Mouse (Mus musculus): ENCODE data around the gene Rbfox1. TPM values are rescaled to one million over a fixed set of nuclear protein-coding genes. Genes with fewer than 3 reads are reported as not detected.

The Rbfox1 gene
- total and polyA plus RNA-seq, 3 experiments, result not detected

GRCm38 (mm10) chr16:6503573-6504331 lies 618.6 kb downstream of the Rbfox1 start:
- no peaks in the 10 kb centered on the region for H3K36me3 ChIP-seq (replicated peaks)
- H3K9me3 ChIP-seq (replicated peaks), result no peaks in the 10 kb centered on the region
- ATAC-seq (ENCODE audit: extremely low read depth, insufficient number of reproducible peaks, low FRiP score, poor library complexity, severe bottlenecking), result no peak
- H3K4me1 ChIP-seq (ENCODE audit: insufficient read depth, low read depth, low read length), result no peaks in the 10 kb centered on the region
- no peak overlapping the region for H3K4me3 ChIP-seq (ENCODE audit: low read depth, low read length)
- DNase-seq (ENCODE audit: low spot score), result no peak
- no peaks in the 10 kb centered on the region for H3K27me3 ChIP-seq (ENCODE audit: insufficient read depth, low read length)
- TF ChIP-seq GATA2 (IDR thresholded peaks at IDR 0.05; ENCODE audit: borderline replicate concordance, low read depth, low read length) (no peak), TAL1 (conservative IDR thresholded peaks at IDR 0.05; ENCODE audit: low read depth, low read length) (no peak), GATA1 (IDR thresholded peaks at IDR 0.05; ENCODE audit: borderline replicate concordance, low read length) (no peak), POLR2AphosphoS5 (IDR thresholded peaks at IDR 0.05; ENCODE audit: insufficient replicate concordance, low read depth, low read length) (no peak), CTCF (IDR thresholded peaks at IDR 0.05; ENCODE audit: low read depth, low read length) (no peak)

- no peak for DNase-seq (ENCODE audit: low spot score)
- H3K27me3 ChIP-seq (ENCODE audit: insufficient read depth, low read length), result no peaks in the 10 kb centered on the region
- H3K9me3 ChIP-seq (replicated peaks), result no peaks in the 10 kb centered on the region
- ATAC-seq (ENCODE audit: extremely low read depth, insufficient number of reproducible peaks, low FRiP score, poor library complexity, severe bottlenecking), result no peak
- H3K4me3 ChIP-seq (ENCODE audit: low read depth, low read length), result no peak overlapping the region
- H3K36me3 ChIP-seq (replicated peaks), result no peaks in the 10 kb centered on the region
- TF ChIP-seq POLR2AphosphoS5 (IDR thresholded peaks at IDR 0.05; ENCODE audit: insufficient replicate concordance, low read depth, low read length) (no peak), GATA1 (IDR thresholded peaks at IDR 0.05; ENCODE audit: borderline replicate concordance, low read length) (no peak), TAL1 (conservative IDR thresholded peaks at IDR 0.05; ENCODE audit: low read depth, low read length) (no peak), CTCF (IDR thresholded peaks at IDR 0.05; ENCODE audit: low read depth, low read length) (no peak), GATA2 (IDR thresholded peaks at IDR 0.05; ENCODE audit: borderline replicate concordance, low read depth, low read length) (no peak)
- H3K4me1 ChIP-seq (ENCODE audit: insufficient read depth, low read depth, low read length), result no peaks in the 10 kb centered on the region
Observed at GRCm38 (mm10) chr16:6508924-6509323, 623.8 kb downstream of the Rbfox1 start.

- Histone ChIP-seq H3K4me1 (ENCODE audit: insufficient read depth, low read depth, low read length) (no peaks in the 10 kb centered on the region), H3K27me3 (ENCODE audit: insufficient read depth, low read length) (no peaks in the 10 kb centered on the region)
- ATAC-seq (ENCODE audit: extremely low read depth, insufficient number of reproducible peaks, low FRiP score, poor library complexity, severe bottlenecking), result no peak
Observed at GRCm38 (mm10) chr16:6519474-6519873, 634.3 kb downstream of the Rbfox1 start.

GRCm38 (mm10) chr16:6525507-6526170 lies 640.5 kb downstream of the Rbfox1 start:
- TF ChIP-seq GATA1 (IDR thresholded peaks at IDR 0.05; ENCODE audit: borderline replicate concordance, low read length) (no peak), POLR2AphosphoS5 (IDR thresholded peaks at IDR 0.05; ENCODE audit: insufficient replicate concordance, low read depth, low read length) (no peak), CTCF (IDR thresholded peaks at IDR 0.05; ENCODE audit: low read depth, low read length) (no peak), GATA2 (IDR thresholded peaks at IDR 0.05; ENCODE audit: borderline replicate concordance, low read depth, low read length) (no peak), TAL1 (conservative IDR thresholded peaks at IDR 0.05; ENCODE audit: low read depth, low read length) (no peak)
- DNase-seq (ENCODE audit: low spot score), result no peak
- no peak for ATAC-seq (ENCODE audit: extremely low read depth, insufficient number of reproducible peaks, low FRiP score, poor library complexity, severe bottlenecking)

More at GRCm38 (mm10) chr16:6519474-6519873, 634.3 kb downstream of the Rbfox1 start:
- Histone ChIP-seq H3K9me3 (replicated peaks) (peaks cover 3% of the 10 kb centered on the region; the same call in 1 of the 2 replicates), H3K4me3 (ENCODE audit: low read depth, low read length) (no peak overlapping the region), H3K36me3 (replicated peaks) (no peaks in the 10 kb centered on the region)
- TF ChIP-seq TAL1 (conservative IDR thresholded peaks at IDR 0.05; ENCODE audit: low read depth, low read length) (no peak), CTCF (IDR thresholded peaks at IDR 0.05; ENCODE audit: low read depth, low read length) (no peak), POLR2AphosphoS5 (IDR thresholded peaks at IDR 0.05; ENCODE audit: insufficient replicate concordance, low read depth, low read length) (no peak), GATA2 (IDR thresholded peaks at IDR 0.05; ENCODE audit: borderline replicate concordance, low read depth, low read length) (no peak), GATA1 (IDR thresholded peaks at IDR 0.05; ENCODE audit: borderline replicate concordance, low read length) (no peak)
- DNase-seq (ENCODE audit: low spot score), result no peak

GRCm38 (mm10) chr16:6531459-6531858 lies 646.3 kb downstream of the Rbfox1 start:
- no peaks in the 10 kb centered on the region for H3K36me3 ChIP-seq (replicated peaks)
- ATAC-seq (ENCODE audit: extremely low read depth, insufficient number of reproducible peaks, low FRiP score, poor library complexity, severe bottlenecking) (no peak), DNase-seq (ENCODE audit: low spot score) (no peak)
- H3K27me3 ChIP-seq (ENCODE audit: insufficient read depth, low read length), result no peaks in the 10 kb centered on the region
- H3K4me1 ChIP-seq (ENCODE audit: insufficient read depth, low read depth, low read length), result no peaks in the 10 kb centered on the region
- H3K9me3 ChIP-seq (replicated peaks), result 0 out of 2 replicates have a peak, but pooled peaks cover 4% of the 10 kb centered on the region
- no peak for TF ChIP-seq GATA1 (IDR thresholded peaks at IDR 0.05; ENCODE audit: borderline replicate concordance, low read length)
- no peak for TF ChIP-seq CTCF (IDR thresholded peaks at IDR 0.05; ENCODE audit: low read depth, low read length)
- TF ChIP-seq POLR2AphosphoS5 (IDR thresholded peaks at IDR 0.05; ENCODE audit: insufficient replicate concordance, low read depth, low read length), result no peak
- no peak for TF ChIP-seq GATA2 (IDR thresholded peaks at IDR 0.05; ENCODE audit: borderline replicate concordance, low read depth, low read length)
- TF ChIP-seq TAL1 (conservative IDR thresholded peaks at IDR 0.05; ENCODE audit: low read depth, low read length), result no peak
- no peak overlapping the region for H3K4me3 ChIP-seq (ENCODE audit: low read depth, low read length)

More at GRCm38 (mm10) chr16:6525507-6526170, 640.5 kb downstream of the Rbfox1 start:
- no peaks in the 10 kb centered on the region for H3K36me3 ChIP-seq (replicated peaks)
- no peaks in the 10 kb centered on the region for H3K27me3 ChIP-seq (ENCODE audit: insufficient read depth, low read length)
- H3K9me3 ChIP-seq (replicated peaks), result peaks cover 3% of the 10 kb centered on the region; the same call in 1 of the 2 replicates
- H3K4me3 ChIP-seq (ENCODE audit: low read depth, low read length), result no peak overlapping the region
- no peaks in the 10 kb centered on the region for H3K4me1 ChIP-seq (ENCODE audit: insufficient read depth, low read depth, low read length)
